Mouse (Mus musculus): ENCODE data around the gene Mad2l1bp. TPM values are rescaled to one million over a fixed set of nuclear protein-coding genes. Genes with fewer than 3 reads are reported as not detected.

Mad2l1bp gene
- total RNA-seq, 2 experiments from 2014 or later, result 21.0 to 21.8 TPM

DNA sequence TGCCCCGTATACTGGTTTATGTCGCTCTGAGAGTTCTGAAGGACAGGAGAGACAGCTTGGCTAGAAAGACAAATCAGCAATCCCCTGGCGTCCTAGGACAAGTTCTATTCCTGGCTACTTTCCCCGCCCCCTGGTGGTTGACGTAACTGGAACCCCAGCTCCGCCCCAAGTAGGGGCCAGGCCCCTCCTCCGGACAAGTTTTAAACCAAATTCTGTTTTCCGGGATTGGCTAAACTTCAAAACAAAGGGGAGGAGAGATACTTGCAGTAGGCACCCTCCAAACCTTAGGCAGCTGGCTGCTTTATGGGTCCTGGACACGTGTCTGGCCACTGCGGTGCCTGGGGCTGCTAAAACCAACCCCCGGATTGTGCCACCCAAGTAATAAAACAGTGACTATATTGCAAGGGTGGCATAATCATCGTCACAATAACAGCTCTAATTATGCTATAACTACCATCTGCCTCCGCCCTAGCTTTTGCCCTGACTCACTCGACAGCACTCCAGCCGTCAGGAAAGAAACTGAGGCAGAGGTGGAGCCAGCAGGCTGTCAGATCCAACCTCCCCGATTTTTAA, 6.8 kb upstream of the Mad2l1bp start:
- intact Hi-C loops (cut with DNase I), result loop anchor here (10.0 kb wide), 1 partner anchor 595 kb away; the partner anchor contains the start of gene Slc35b2
- DNase-seq, result peak; percentile 93 to 94

- intact Hi-C loops (cut with DNase I), result no loop called here
- DNase-seq, result no peak
These were observed 5.9 kb upstream of the Mad2l1bp start for GRCm38 (mm10) chr17:46159236-46159635.

- intact Hi-C loops (cut with DNase I), result no loop called here
- DNase-seq, result no peak
These were observed 3.8 kb upstream of the Mad2l1bp start for GRCm38 (mm10) chr17:46157131-46157530.

DNA sequence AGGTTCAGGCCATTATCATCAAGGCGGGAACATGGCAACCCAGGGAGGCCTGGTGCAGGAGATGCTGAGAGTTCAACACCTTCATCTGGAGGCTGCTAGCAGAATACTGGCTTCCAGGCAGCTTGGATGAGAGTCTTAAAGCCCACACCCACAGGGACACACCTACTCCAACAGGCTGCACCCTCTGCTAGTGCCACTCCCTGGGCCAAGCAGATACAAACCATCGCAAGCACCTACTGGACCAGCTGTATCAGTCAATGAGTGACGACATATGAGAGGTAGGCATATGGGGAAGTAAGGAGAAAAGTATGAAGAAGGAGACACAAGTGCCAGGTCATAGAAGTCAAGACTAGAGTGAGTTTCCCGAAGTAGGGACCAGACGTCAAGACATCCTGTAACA, 3.3 kb upstream of the Mad2l1bp start:
- no peak for DNase-seq
- intact Hi-C loops (cut with DNase I), result no loop called here

- intact Hi-C loops (cut with DNase I), result no loop called here
- DNase-seq, result no peak
These were observed 983 bp upstream of the Mad2l1bp start for GRCm38 (mm10) chr17:46154336-46154735.

- peak; percentile 78 to 84 for DNase-seq
- intact Hi-C loops (cut with DNase I), result no loop called here
These were observed 9.6 kb downstream of the Mad2l1bp start, which contains the start of gene Rsph9 for GRCm38 (mm10) chr17:46143578-46144423. Gene Rsph9, minus strand, starts transcription at chr17:46144216.

DNA sequence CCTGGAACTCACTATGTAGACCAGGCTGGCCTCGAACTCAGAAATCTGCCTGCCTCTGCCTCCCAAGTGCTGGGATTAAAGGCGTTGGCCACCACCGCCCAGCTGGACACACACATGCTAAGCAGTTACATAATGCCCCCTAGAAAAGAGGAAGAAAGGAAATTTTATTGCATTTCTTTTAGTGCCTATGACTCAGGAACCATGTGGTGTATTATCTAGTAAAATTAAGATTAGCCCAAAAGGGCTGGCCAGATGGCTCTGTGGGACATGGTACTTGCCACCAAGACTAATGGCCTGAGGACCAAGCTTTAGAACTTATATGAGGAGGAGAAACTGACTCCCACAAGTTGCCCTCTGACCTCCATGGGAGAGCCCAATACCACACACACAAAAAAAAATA, 13.5 kb downstream of the Mad2l1bp start:
- no peak for DNase-seq
- intact Hi-C loops (cut with DNase I), result no loop called here

GRCm38 (mm10) chr17:46138563-46139236, 14.7 kb downstream of the Mad2l1bp start:
- no peak for DNase-seq
- intact Hi-C loops (cut with DNase I), result no loop called here

DNA sequence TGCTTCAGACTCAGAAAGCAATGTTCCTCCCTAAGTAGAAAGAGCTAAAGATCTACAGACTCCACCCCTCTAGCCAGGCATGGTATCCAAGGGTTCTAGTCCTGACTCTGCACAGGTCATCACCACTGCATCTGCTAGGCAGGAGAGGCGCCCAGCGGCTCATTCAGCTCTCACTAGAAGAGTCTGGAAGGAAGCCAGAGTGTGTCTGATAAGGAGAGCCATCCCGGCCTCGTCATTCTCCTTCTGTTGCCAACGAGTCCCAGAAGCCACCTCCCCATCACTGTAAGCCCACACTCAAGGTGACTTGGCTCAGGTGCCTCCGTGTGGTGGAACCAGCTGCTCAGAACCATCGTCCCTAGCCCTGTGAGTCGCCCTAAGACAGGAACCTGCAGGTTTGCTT, 20.5 kb downstream of the Mad2l1bp start:
- intact Hi-C loops (cut with DNase I), result loop anchor here (1.0 to 5.0 kb wide), 3 partner anchors 92 to 402 kb away; no protein-coding TSS in a partner anchor
- no peak for DNase-seq

GRCm38 (mm10) chr17:46132058-46132718, 21.2 kb downstream of the Mad2l1bp start:
- peak; percentile 81 to 90 for DNase-seq
- intact Hi-C loops (cut with DNase I), result loop anchor here (1.0 to 5.0 kb wide), 3 partner anchors 91 to 401 kb away; no protein-coding TSS in a partner anchor

- intact Hi-C loops (cut with DNase I), result loop anchor here (5.0 kb wide), 1 partner anchor 283 kb away; no protein-coding TSS in a partner anchor
- DNase-seq, result peak; percentile 62 to 68
These were observed 23.4 kb downstream of the Mad2l1bp start for GRCm38 (mm10) chr17:46129741-46130498.

DNA sequence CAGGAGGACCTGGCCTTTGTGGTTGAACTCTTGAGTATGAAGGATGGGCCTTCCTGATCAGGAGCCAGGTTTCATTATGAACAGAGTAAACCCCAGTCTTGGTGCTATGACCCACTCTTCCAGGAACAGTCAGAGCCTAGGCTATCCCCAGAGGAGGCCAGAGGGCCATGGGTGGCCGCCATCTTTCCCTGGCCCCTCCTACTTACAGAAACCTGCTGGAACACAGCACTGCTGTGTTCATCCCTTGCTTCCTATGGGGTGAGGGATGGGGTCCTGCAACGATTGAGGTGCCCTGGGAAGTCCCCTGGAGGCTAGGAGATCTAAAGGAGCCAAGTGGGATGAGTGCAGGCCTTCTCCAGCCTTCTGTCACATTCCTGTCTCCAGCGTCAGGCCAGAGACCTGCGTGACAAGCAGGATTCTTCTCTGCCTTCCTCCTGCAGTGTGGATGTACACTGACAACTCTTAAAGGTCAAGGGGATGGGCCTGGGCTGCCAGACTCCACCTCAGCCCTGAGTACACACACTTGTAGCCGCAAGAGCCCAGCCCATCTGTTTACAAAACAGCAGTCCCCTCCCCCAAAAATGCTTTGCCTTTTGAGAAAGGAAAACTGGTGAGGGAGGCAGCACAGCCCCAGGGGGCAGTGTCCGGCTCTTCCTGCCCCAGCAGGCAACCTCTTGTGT, 25.4 kb downstream of the Mad2l1bp start:
- DNase-seq, result no peak
- intact Hi-C loops (cut with DNase I), result no loop called here

DNA sequence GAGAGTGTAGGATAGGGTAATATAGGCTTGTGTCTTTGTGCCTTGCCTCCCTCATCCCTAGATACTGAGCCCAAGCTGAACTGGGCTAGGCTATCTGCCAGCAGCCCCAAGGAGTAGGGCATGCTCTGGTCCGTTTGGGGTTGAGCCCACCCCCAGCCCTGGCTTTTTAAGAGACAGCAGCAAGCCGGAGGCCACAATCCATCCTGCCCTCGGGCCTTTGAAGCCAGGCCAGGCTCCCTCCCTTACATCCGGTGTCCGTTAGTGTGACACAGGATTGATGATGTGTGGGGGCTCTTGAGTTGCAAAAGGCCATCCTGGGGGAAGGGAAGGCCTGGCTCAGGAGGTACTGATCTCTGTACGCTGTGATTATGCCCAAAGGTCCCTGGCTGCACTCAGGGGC, 26.7 kb downstream of the Mad2l1bp start:
- DNase-seq, result no peak
- intact Hi-C loops (cut with DNase I), result no loop called here

DNA sequence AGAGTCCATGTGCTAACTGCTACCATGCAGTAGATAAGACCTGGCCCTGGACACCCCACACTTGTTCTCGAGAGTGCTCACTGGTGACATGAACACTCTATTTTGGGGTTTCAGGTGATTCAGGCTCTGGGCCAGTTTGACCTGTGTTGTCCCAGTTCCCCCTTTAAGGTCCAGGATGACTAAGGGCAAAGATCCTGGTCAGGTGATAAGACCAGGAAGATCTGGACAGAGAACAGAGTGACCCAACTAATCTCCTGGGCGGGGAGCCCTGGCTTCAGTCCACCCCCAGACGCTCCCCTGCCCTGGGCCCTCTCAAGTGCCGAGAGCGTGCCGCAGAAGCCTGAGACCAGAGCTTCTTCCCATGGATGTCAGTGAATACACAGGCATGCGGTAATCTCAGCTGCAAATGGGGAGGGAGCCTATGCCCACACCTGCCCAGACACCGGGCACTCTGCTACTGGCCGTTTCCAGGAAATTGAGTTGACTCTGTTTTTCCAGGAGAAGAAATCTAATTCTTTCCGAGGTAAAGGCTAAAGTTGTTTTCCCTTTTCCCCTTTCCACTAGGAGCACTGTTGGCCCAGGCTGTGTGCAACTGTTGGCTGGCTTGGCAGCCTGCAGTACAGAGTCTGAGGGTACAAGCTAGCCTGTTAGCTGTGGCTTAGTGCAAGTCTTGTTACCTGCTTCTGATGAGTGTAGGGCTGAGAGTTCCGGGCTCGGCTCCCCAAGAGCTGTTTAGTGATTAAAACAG, 29.2 kb downstream of the Mad2l1bp start:
- intact Hi-C loops (cut with DNase I), result no loop called here
- peak; percentile 40 to 58 for DNase-seq

DNA sequence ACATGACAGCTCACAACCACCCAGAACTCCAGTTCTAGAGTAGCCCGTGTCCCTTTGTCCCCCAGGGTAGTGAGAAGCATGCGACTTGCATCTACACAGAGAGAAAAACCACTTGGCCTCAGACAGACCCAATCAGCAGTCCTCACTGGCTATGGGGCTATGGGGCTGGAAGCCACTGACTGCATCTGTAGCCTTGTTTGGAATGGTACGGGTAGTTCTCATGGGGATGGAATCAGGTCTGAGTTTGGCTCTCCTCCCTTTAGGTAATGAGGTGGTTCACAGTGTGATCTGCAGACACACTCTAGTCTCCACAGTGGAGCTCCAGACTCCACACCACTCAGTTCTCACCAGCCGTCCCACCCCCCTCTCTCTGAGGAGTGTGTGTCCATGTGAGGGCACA, 30.1 kb downstream of the Mad2l1bp start:
- no peak for DNase-seq
- intact Hi-C loops (cut with DNase I), result no loop called here

DNA sequence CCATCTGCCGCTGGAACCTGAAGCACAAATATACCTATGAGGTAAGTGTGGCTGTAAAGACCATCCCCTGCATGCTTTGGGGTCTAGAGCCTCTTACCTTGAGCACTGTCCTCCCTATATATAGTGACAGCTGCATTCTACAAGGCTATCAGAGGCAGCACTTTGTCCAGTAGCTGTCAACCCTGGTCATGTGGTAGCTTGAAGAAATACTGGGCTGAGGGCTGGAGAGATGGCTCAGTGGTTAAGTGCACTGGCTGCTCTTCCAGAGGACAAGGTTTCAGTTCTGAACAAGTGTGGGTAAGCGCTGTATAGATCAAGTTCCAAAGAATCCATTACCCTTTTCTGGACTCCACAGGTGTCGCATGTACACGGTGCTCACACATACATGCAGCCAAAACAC, 30.6 kb downstream of the Mad2l1bp start:
- intact Hi-C loops (cut with DNase I), result no loop called here
- no peak for DNase-seq

GRCm38 (mm10) chr17:46119641-46120040, 33.7 kb downstream of the Mad2l1bp start:
- intact Hi-C loops (cut with DNase I), result no loop called here

GRCm38 (mm10) chr17:46118423-46118850, 34.9 kb downstream of the Mad2l1bp start:
- intact Hi-C loops (cut with DNase I), result no loop called here
- peak in 1 of 2 experiments; percentile 4 for DNase-seq

More at GRCm38 (mm10) chr17:46119641-46120040, 33.7 kb downstream of the Mad2l1bp start:
- no peak for DNase-seq
